Mouse (Mus musculus): ENCODE results near the gene Gm20661. TPM values are rescaled to one million over a fixed set of nuclear protein-coding genes. Genes with fewer than 3 reads are reported as not detected.

Gm20661 gene
- total and polyA plus RNA-seq, 3 experiments = 0.35 to 0.85 TPM; not detected in 1

- peak; percentile 62; the same call in 1 of the 2 replicates for TF ChIP-seq MEF2A (IDR thresholded peaks at IDR 0.05; ENCODE audit: extremely low read depth, insufficient replicate concordance, low read depth, low read length, poor library complexity, severe bottlenecking)
- TF ChIP-seq TCF12 (IDR thresholded peaks at IDR 0.05; ENCODE audit: low read depth, low read length) = peak; percentile 100
- peak in 1 of 2 experiments; percentile 61; a peak in 1 of 4 replicates for TF ChIP-seq POLR2A (IDR thresholded peaks at IDR 0.05; ENCODE audit: control insufficient read depth in 1 of 2, insufficient read depth in 1 of 2, low read depth in 1 of 2, low read length in 2 of 2, poor library complexity in 1 of 2)
- TF ChIP-seq MAX (IDR thresholded peaks at IDR 0.05; ENCODE audit: low read length) = peak; percentile 80
- no peak for TF ChIP-seq RAD21 (IDR thresholded peaks at IDR 0.05; ENCODE audit: low read depth, low read length)
Observed at GRCm38 (mm10) chr9:107982681-107983346, at the start of gene Gm20661 (continued).

GRCm38 (mm10) chr9:107934146-107934545 is 48.7 kb upstream of the Gm20661 start:
- TF ChIP-seq CTCF (IDR thresholded peaks at IDR 0.05 in 2 of 3, conservative IDR thresholded peaks at IDR 0.05 in 1 of 3; ENCODE audit: control insufficient read depth in 1 of 3, insufficient read depth in 1 of 3, low read depth in 2 of 3, low read length in 3 of 3, poor library complexity in 1 of 3, severe bottlenecking in 1 of 3) (no peak), GABPA (IDR thresholded peaks at IDR 0.05; ENCODE audit: low read depth, low read length) (no peak), MAX (IDR thresholded peaks at IDR 0.05; ENCODE audit: low read length) (no peak), ELF1 (IDR thresholded peaks at IDR 0.05; ENCODE audit: low read depth, low read length) (no peak), HCFC1 (IDR thresholded peaks at IDR 0.05; ENCODE audit: low read depth, low read length) (no peak), USF2 (IDR thresholded peaks at IDR 0.05; ENCODE audit: borderline replicate concordance in 1 of 2, insufficient read depth in 1 of 2, low read depth in 1 of 2, low read length in 2 of 2) (no peak), ZNF384 (IDR thresholded peaks at IDR 0.05; ENCODE audit: low read depth, low read length) (no peak), TBP (IDR thresholded peaks at IDR 0.05; ENCODE audit: low read depth, low read length) (no peak), MEF2A (IDR thresholded peaks at IDR 0.05; ENCODE audit: extremely low read depth, insufficient replicate concordance, low read depth, low read length, poor library complexity, severe bottlenecking) (no peak), POLR2A (IDR thresholded peaks at IDR 0.05; ENCODE audit: control insufficient read depth in 1 of 2, insufficient read depth in 1 of 2, low read depth in 1 of 2, low read length in 2 of 2, poor library complexity in 1 of 2) (no peak), TAL1 (IDR thresholded peaks at IDR 0.05; ENCODE audit: low read length) (no peak), RAD21 (IDR thresholded peaks at IDR 0.05; ENCODE audit: low read depth, low read length) (no peak), E2F4 (IDR thresholded peaks at IDR 0.05; ENCODE audit: borderline replicate concordance, low read depth, low read length) (no peak), BHLHE40 (IDR thresholded peaks at IDR 0.05; ENCODE audit: borderline replicate concordance, low read depth, low read length) (no peak)
- DNase-seq (ENCODE audit: low read depth, low spot score) = no peak
- Histone ChIP-seq H3K27me3 (ENCODE audit: control insufficient read depth in 1 of 2, insufficient read depth in 2 of 2, low read length in 2 of 2) (peaks cover 6 to 15% of the 10 kb centered on the region in 2 experiments), H3K9me3 (replicated peaks; ENCODE audit: insufficient read depth, low read length) (no peaks in the 10 kb centered on the region), H3K9ac (ENCODE audit: control insufficient read depth, low read depth, low read length, poor library complexity, severe bottlenecking) (no peak overlapping the region), H3K36me3 (ENCODE audit: control insufficient read depth in 1 of 2, insufficient read depth in 2 of 2, low read length in 2 of 2) (0 out of 4 replicates have a peak, but pooled peaks cover 0 to 2% of the 10 kb centered on the region in 2 experiments), H3K79me2 (ENCODE audit: control insufficient read depth, insufficient read depth, low read length, poor library complexity) (no peaks in the 10 kb centered on the region), H3K27ac (ENCODE audit: control insufficient read depth, low read depth, low read length) (no peak overlapping the region), H3K4me1 (ENCODE audit: control insufficient read depth in 1 of 2, insufficient read depth in 2 of 2, low read length in 2 of 2) (no peaks in the 10 kb centered on the region), H3K4me3 (ENCODE audit: control insufficient read depth in 1 of 2, insufficient read depth in 1 of 2, low read depth in 2 of 2, low read length in 2 of 2) (no peak overlapping the region)

- no peak for DNase-seq (ENCODE audit: low read depth, low spot score)
- no peaks in the 10 kb centered on the region for H3K79me2 ChIP-seq (ENCODE audit: control insufficient read depth, insufficient read depth, low read length, poor library complexity)
- TF ChIP-seq BHLHE40 (IDR thresholded peaks at IDR 0.05; ENCODE audit: borderline replicate concordance, low read depth, low read length) (no peak), KAT2A (conservative IDR thresholded peaks at IDR 0.05; ENCODE audit: low read depth, low read length) (no peak), CHD2 (IDR thresholded peaks at IDR 0.05; ENCODE audit: low read length) (no peak), GATA1 (IDR thresholded peaks at IDR 0.05; ENCODE audit: low read depth, low read length) (no peak), CTCF (IDR thresholded peaks at IDR 0.05 in 2 of 3, conservative IDR thresholded peaks at IDR 0.05 in 1 of 3; ENCODE audit: control insufficient read depth in 1 of 3, insufficient read depth in 1 of 3, low read depth in 2 of 3, low read length in 3 of 3, poor library complexity in 1 of 3, severe bottlenecking in 1 of 3) (no peak), ZMIZ1 (IDR thresholded peaks at IDR 0.05; ENCODE audit: low read depth, low read length) (no peak)
- H3K27ac ChIP-seq (ENCODE audit: control insufficient read depth, low read depth, low read length) = no peak within 1 kb of the TSS
- H3K4me1 ChIP-seq (ENCODE audit: control insufficient read depth in 1 of 2, insufficient read depth in 2 of 2, low read length in 2 of 2) = no peaks in the 10 kb centered on the region
- 0 out of 4 replicates have a peak, but pooled peaks cover 0 to 2% of the 10 kb centered on the region in 2 experiments for H3K36me3 ChIP-seq (ENCODE audit: control insufficient read depth in 1 of 2, insufficient read depth in 2 of 2, low read length in 2 of 2)
- H3K4me3 ChIP-seq (ENCODE audit: control insufficient read depth in 1 of 2, insufficient read depth in 1 of 2, low read depth in 2 of 2, low read length in 2 of 2) = peak within 1 kb of the TSS in 1 of 2 experiments; percentile 35; a peak in 1 of 4 replicates
- H3K9me3 ChIP-seq (replicated peaks; ENCODE audit: insufficient read depth, low read length) = no peaks in the 10 kb centered on the region
- H3K27me3 ChIP-seq (ENCODE audit: control insufficient read depth in 1 of 2, insufficient read depth in 2 of 2, low read length in 2 of 2) = peaks cover 9 to 18% of the 10 kb centered on the region in 2 experiments
- H3K9ac ChIP-seq (ENCODE audit: control insufficient read depth, low read depth, low read length, poor library complexity, severe bottlenecking) = no peak within 1 kb of the TSS
Observed at GRCm38 (mm10) chr9:107935374-107935773, 47.5 kb upstream of the Gm20661 start, which contains the start of gene Camkv. Gene Camkv (plus strand): TSS chr9:107935674.

Data from MEL (cell line).